Mouse (Mus musculus): ENCODE measurements around the gene Ins2.

- TF ChIP-seq TBP (IDR thresholded peaks at IDR 0.05; ENCODE audit: low read depth, low read length) = no peak
- no peak for TF ChIP-seq E2F4 (IDR thresholded peaks at IDR 0.05; ENCODE audit: borderline replicate concordance, low read depth, low read length)
- no peak for TF ChIP-seq ZNF384 (IDR thresholded peaks at IDR 0.05; ENCODE audit: low read depth, low read length)
- TF ChIP-seq EP300 (IDR thresholded peaks at IDR 0.05; ENCODE audit: low read depth in 1 of 2, low read length in 2 of 2) = no peak
- TF ChIP-seq CTCF (IDR thresholded peaks at IDR 0.05 in 2 of 3, conservative IDR thresholded peaks at IDR 0.05 in 1 of 3; ENCODE audit: control insufficient read depth in 1 of 3, insufficient read depth in 1 of 3, low read depth in 2 of 3, low read length in 3 of 3, poor library complexity in 1 of 3, severe bottlenecking in 1 of 3) = no peak
- no peak for TF ChIP-seq NELFE (IDR thresholded peaks at IDR 0.05; ENCODE audit: low read depth, low read length)
- no peak for TF ChIP-seq POLR2A (IDR thresholded peaks at IDR 0.05; ENCODE audit: control insufficient read depth in 1 of 2, insufficient read depth in 1 of 2, low read depth in 1 of 2, low read length in 2 of 2, poor library complexity in 1 of 2)
Observed at GRCm38 (mm10) chr7:142699334-142699860, 43.8 kb downstream of the Ins2 start.
